Mouse (Mus musculus) kidney, adult 18-20 months (tissue): ENCODE results near the gene Gpc3.
A peak's percentile ranks its signal among the peaks of the same experiment; 100 is the strongest.

Experiments used
- DNase-seq: peaks from one replicate; pipeline ENCODE4 v3.0.0; 2021

Gpc3 gene

GRCm38 (mm10) chrX:52557489-52557888 lies 56.3 kb downstream of the Gpc3 start:
- DNase-seq, result no peak

- no peak for DNase-seq
Observed at GRCm38 (mm10) chrX:52551296-52551695, 62.5 kb downstream of the Gpc3 start.

GRCm38 (mm10) chrX:52544623-52545022 lies 69.1 kb downstream of the Gpc3 start:
- DNase-seq, result no peak

- DNase-seq, result no peak
Observed at GRCm38 (mm10) chrX:52537282-52537681, 76.5 kb downstream of the Gpc3 start.

GRCm38 (mm10) chrX:52533766-52534165 lies 80.0 kb downstream of the Gpc3 start:
- no peak for DNase-seq

- DNase-seq, result peak; percentile 25
Observed at GRCm38 (mm10) chrX:52533098-52533497, 80.7 kb downstream of the Gpc3 start.

- DNase-seq, result no peak
Observed at GRCm38 (mm10) chrX:52532124-52532523, 81.6 kb downstream of the Gpc3 start.

GRCm38 (mm10) chrX:52526086-52526485 lies 87.7 kb downstream of the Gpc3 start:
- no peak for DNase-seq

- no peak for DNase-seq
Observed at GRCm38 (mm10) chrX:52525132-52525531, 88.6 kb downstream of the Gpc3 start.

GRCm38 (mm10) chrX:52514553-52514952 lies 99.2 kb downstream of the Gpc3 start:
- DNase-seq, result no peak

- DNase-seq, result no peak
Observed at GRCm38 (mm10) chrX:52511151-52511550, 102.6 kb downstream of the Gpc3 start.

GRCm38 (mm10) chrX:52503857-52504256 lies 109.9 kb downstream of the Gpc3 start:
- DNase-seq, result no peak

- DNase-seq, result no peak
Observed at GRCm38 (mm10) chrX:52489461-52489860, 124.3 kb downstream of the Gpc3 start.

GRCm38 (mm10) chrX:52455074-52455588 lies 158.6 kb downstream of the Gpc3 start:
- DNase-seq, result no peak

GRCm38 (mm10) chrX:52453445-52454182 lies 160.1 kb downstream of the Gpc3 start:
- peak; percentile 77 for DNase-seq

GRCm38 (mm10) chrX:52449177-52449576 lies 164.6 kb downstream of the Gpc3 start:
- DNase-seq, result no peak

- DNase-seq, result no peak
Observed at GRCm38 (mm10) chrX:52448496-52448895, 165.3 kb downstream of the Gpc3 start.

GRCm38 (mm10) chrX:52446530-52446929 lies 167.2 kb downstream of the Gpc3 start:
- no peak for DNase-seq

- no peak for DNase-seq
Observed at GRCm38 (mm10) chrX:52444977-52445376, 168.8 kb downstream of the Gpc3 start.

GRCm38 (mm10) chrX:52441798-52442197 lies 172.0 kb downstream of the Gpc3 start:
- no peak for DNase-seq

GRCm38 (mm10) chrX:52439421-52439820 lies 174.3 kb downstream of the Gpc3 start:
- no peak for DNase-seq

- no peak for DNase-seq
Observed at GRCm38 (mm10) chrX:52425605-52426004, 188.1 kb downstream of the Gpc3 start.

GRCm38 (mm10) chrX:52419850-52420249 lies 193.9 kb downstream of the Gpc3 start:
- DNase-seq, result no peak

GRCm38 (mm10) chrX:52412936-52413335 lies 200.8 kb downstream of the Gpc3 start:
- no peak for DNase-seq

GRCm38 (mm10) chrX:52401188-52401587 lies 212.6 kb downstream of the Gpc3 start:
- DNase-seq, result no peak
